Mouse (Mus musculus) heart, postnatal 4 days (tissue): Measurements from ENCODE around the gene Prr29. TPM values are rescaled to one million over a fixed set of nuclear protein-coding genes. Genes with fewer than 3 reads are reported as not detected.
A peak's percentile ranks its signal among the peaks of the same experiment; 100 is the strongest.

Experiments used
- DNase-seq: peaks from one replicate; pipeline ENCODE4 v3.0.0; 2021
- total RNA-seq, 2 experiments: library from RNA; stranded (reverse); gene quantifications; 2 replicates each; pipeline ENCODE4 v1.2.3; 2021

Gene Prr29
- total RNA-seq, 2 experiments from 2014 or later, result 0.41 to 0.52 TPM

- DNase-seq, result no peak
Measured at GRCm38 (mm10) chr11:106410507-106410906, 45.2 kb downstream of the Prr29 start.

GRCm38 (mm10) chr11:106411157-106411556 lies 45.9 kb downstream of the Prr29 start:
- no peak for DNase-seq

DNA sequence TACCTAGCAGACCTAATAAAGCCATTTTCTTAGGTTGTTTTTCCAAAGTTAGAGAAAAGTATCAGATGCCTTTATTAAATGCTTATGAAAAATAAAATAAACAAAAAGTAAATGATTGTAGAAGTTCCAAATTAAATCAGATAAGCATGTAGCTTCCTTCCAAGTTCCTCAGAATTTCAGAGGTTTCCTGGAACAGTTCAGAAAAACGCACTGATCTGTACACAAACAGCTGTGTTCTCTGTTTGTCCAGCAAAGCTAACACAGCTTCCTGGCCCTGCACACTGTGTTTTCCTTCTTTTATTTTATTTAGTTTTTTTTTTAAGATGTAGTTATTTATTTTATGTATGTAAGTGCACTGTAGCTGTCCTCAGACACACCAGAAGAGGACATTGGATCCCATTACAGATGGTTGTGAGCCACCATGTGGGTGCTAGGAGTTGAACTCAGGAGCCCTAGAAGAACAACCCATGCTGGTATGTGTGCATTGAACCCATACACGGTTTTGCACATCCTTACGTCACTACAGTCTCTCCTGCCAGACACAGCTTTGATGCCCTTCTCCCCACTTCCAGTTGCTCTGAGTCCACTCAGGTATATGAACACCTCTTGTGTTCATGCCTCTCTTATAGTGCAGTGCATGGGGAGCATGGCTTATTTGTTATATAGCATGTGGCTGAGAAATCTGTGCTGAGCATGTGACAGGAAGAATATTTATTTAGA lies 47.5 kb downstream of the Prr29 start:
- DNase-seq, result no peak

DNA sequence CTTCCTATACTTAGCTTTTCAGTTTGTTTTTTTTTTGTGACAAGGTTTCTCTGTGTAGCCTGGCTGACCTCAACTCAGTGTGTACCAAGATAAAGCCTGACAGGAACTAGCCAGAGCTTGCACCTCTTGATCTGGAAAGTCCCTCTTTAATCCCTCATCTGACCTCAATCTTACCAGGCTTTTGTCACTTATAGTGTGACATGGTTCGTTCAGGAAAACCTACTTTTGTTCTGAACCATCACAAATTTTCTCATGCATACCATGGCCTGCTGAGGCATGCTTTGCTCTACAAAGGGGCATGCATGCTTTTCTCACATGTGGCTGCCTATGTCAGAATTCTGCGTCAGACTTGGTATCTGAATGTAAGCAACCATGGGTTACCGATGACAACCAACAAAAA lies 51.1 kb downstream of the Prr29 start:
- DNase-seq, result no peak

DNA sequence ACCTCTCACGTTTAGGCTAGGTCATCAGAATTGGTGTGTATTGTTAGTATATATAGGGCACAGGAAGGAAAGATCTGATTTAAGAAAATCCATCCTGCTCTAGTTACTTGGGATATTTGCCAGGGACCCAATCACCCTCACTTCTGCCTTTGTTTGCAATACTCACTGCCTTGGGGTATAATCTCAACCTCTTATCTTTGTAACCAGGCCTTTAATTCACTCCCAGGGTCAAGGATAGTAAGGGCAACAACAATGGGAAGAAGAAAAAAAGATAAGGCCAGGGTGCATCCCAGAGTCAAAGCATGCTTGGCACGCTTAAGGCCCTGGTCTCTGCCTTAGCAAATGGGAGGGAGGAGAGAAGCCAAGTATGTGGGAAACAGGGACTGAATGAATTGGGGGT lies 52.6 kb downstream of the Prr29 start:
- DNase-seq, result no peak

- peak; percentile 86 for DNase-seq
Measured at GRCm38 (mm10) chr11:106418622-106419196, 53.4 kb downstream of the Prr29 start.

- DNase-seq, result no peak
Measured at GRCm38 (mm10) chr11:106419262-106420102, 54.2 kb downstream of the Prr29 start.

- no peak for DNase-seq
Measured at GRCm38 (mm10) chr11:106425201-106425600, 59.9 kb downstream of the Prr29 start.

DNA sequence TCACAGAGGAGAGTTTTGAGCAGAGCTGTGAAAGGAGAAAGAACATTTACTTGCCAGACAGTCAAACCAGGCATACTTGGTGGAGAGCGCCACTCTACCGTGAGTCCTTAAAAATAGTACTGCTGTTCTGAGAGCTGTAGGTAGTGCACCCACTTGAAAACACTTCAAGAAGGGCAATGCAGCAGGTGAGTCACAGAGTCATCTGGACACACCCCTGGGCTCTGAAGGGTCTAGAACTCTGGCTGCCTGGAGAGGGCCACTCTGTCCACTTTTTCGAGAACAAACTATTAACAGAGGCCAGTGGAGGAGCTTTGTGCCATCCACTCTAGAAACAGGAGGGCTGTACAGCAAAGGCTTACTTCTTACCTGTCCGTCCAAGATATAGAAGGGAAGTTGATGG lies 61.2 kb downstream of the Prr29 start:
- DNase-seq, result no peak

Other genes starting within 250 kb of the Prr29 start
- gene Gm10840, start 204.6 kb upstream of the Prr29 start, total RNA-seq, result not detected
- 10 to 100 TPM; 21.6 to 21.8 TPM for gene Limd2, start 204.6 kb upstream of the Prr29 start, total RNA-seq
- 10 to 100 TPM; 12.5 to 13.4 TPM for gene Strada, start 163.3 kb upstream of the Prr29 start, total RNA-seq
- gene Ccdc47, start 149.1 kb upstream of the Prr29 start, total RNA-seq, result 10 to 100 TPM; 75.3 to 77.2 TPM
- 10 to 100 TPM; 42.8 to 44.2 TPM for gene Ddx42, start 148.5 kb upstream of the Prr29 start, total RNA-seq
- gene Ftsj3, start 109.4 kb upstream of the Prr29 start, total RNA-seq, result 10 to 100 TPM; 28.4 to 29.8 TPM
- gene Psmc5, start 109.3 kb upstream of the Prr29 start, total RNA-seq, result 100 to 1,000 TPM; 112 TPM
- 10 to 100 TPM; 20.2 to 20.3 TPM for gene Smarcd2, start 92.5 kb upstream of the Prr29 start, total RNA-seq
- not detected for gene Tcam1, start 88.8 kb upstream of the Prr29 start, total RNA-seq
- gene Gh, start 63.6 kb upstream of the Prr29 start, total RNA-seq, result not detected
- gene Cd79b, start 50.7 kb upstream of the Prr29 start, total RNA-seq, result 1 to 10 TPM; 1.2 to 2.1 TPM
- 1 to 10 TPM; 2.5 to 3.5 TPM for gene Scn4a, start 12.2 kb upstream of the Prr29 start, total RNA-seq
- gene Icam2, start 22.6 kb downstream of the Prr29 start, total RNA-seq, result 10 to 100 TPM; 55.6 to 56.5 TPM
- gene Ern1, start 122.4 kb downstream of the Prr29 start, total RNA-seq, result 1 to 10 TPM; 8.7 to 9.8 TPM
- 10 to 100 TPM; 37.6 to 45.2 TPM for gene Tex2, start 248.0 kb downstream of the Prr29 start, total RNA-seq